Mouse (Mus musculus) heart, postnatal 0 days (tissue): Measurements from ENCODE around the gene Cd70. TPM values are rescaled to one million over a fixed set of nuclear protein-coding genes. Genes with fewer than 3 reads are reported as not detected.

Experiments used
- ATAC-seq: fragments of 200-750 bp; cut with Nextera tagmentation; 2 replicates; pipeline ENCODE4 v1.8.0; 2017; ENCODE audit warnings: low read depth, moderate number of reproducible peaks, moderate library complexity; ENCODE audit not compliant: insufficient read depth
- DNase-seq: peaks from one replicate; pipeline ENCODE4 v3.0.0-alpha.2; 2016; ENCODE audit warnings: low spot score
- H3K27ac ChIP-seq: fragments of 300-500 bp; sonication (generic); 2 replicates; pipeline ENCODE4 v1.5.1; 2014; ENCODE audit warnings: low read depth, mild to moderate bottlenecking
- H3K27me3 ChIP-seq: fragments of 300-500 bp; sonication (generic); 2 replicates; pipeline ENCODE4 v1.6.1; 2014; ENCODE audit warnings: low read length, mixed read lengths; ENCODE audit not compliant: control insufficient read depth, insufficient read depth
- H3K36me3 ChIP-seq: fragments of 300-500 bp; sonication (generic); replicated peaks from 2 replicates; pipeline ENCODE4 v1.6.1; 2014; ENCODE audit warnings: low read length, mixed read lengths; ENCODE audit not compliant: control insufficient read depth, insufficient read depth
- H3K4me1 ChIP-seq: fragments of 300-500 bp; sonication (generic); 2 replicates; pipeline ENCODE4 v1.6.1; 2014; ENCODE audit warnings: antibody characterized with exemption; ENCODE audit not compliant: control insufficient read depth, insufficient read depth
- H3K4me2 ChIP-seq: fragments of 300-500 bp; sonication (generic); 2 replicates; pipeline ENCODE4 v1.6.1; 2014; ENCODE audit warnings: low read depth, mild to moderate bottlenecking, low read length, moderate library complexity
- H3K4me3 ChIP-seq: fragments of 300-500 bp; sonication (generic); 2 replicates; pipeline ENCODE4 v1.5.1; 2014; ENCODE audit warnings: low read depth, low read length
- H3K9ac ChIP-seq: fragments of 300-500 bp; sonication (generic); replicated peaks from 2 replicates; pipeline ENCODE4 v1.6.1; 2014; ENCODE audit warnings: low read depth, low read length, mixed read lengths
- H3K9me3 ChIP-seq: fragments of 300-500 bp; sonication (generic); replicated peaks from 2 replicates; pipeline ENCODE4 v1.6.1; 2016; ENCODE audit warnings: low read length; ENCODE audit not compliant: control insufficient read depth
- CTCF ChIP-seq: IDR thresholded peaks from 2 replicates; pipeline ENCODE4 v1.5.1; 2016; ENCODE audit warnings: antibody characterized with exemption, control low read depth, low read depth
- EP300 ChIP-seq: IDR thresholded peaks from 2 replicates; pipeline ENCODE4 v1.6.1; 2016; ENCODE audit warnings: antibody characterized with exemption, low read depth
- WGBS: fragments of 180-500 bp; shearing (Covaris S2); extraction: QIAGEN DNeasy Blood & Tissue Kit; methylation state at CpG from one replicate; pipeline ENCODE4 v1.1.7; 2014; 5-methylcytosine and 5-hydroxymethylcytosine counted together
- polyA plus RNA-seq: library from polyadenylated mRNA; unstranded; fragments of >200 nt; fragmentation: Nextera tagmentation; extraction: Ambion mirVana; gene quantifications from 2 replicates; pipeline ENCODE4 v1.2.1, GENCODE M21; 2015
- total RNA-seq: library from RNA; depleted of rRNA; stranded (reverse); fragments of >200 nt; gene quantifications from 2 replicates; pipeline ENCODE4 v1.2.3, GENCODE M21; 2014; ENCODE audit warnings: low replicate concordance; rRNA removed

The Cd70 gene
- total RNA-seq (not detected in 2 replicates), polyA plus RNA-seq (not detected in 2 replicates)

- ATAC-seq: no peak
- no peak within 1 kb of the TSS for H3K9ac ChIP-seq
- TF ChIP-seq CTCF (no peak), EP300 (no peak)
These were observed at the start of gene Cd70 for GRCm38 (mm10) chr17:57148994-57149803. Gene Cd70 (minus strand): TSS chr17:57149777.

GRCm38 (mm10) chr17:57198252-57198651 is 48.7 kb upstream of the Cd70 start:
- 53% methylated on average over 3 of the region's 3 CpGs for WGBS
- no peaks in the 10 kb centered on the region for H3K9me3 ChIP-seq
- no peak overlapping the region for H3K4me3 ChIP-seq
- no peaks in the 10 kb centered on the region for H3K4me1 ChIP-seq
- TF ChIP-seq EP300: no peak
- no peak for TF ChIP-seq CTCF
- H3K27ac ChIP-seq: no peak overlapping the region
- no peak overlapping the region for H3K4me2 ChIP-seq
- no peaks in the 10 kb centered on the region for H3K36me3 ChIP-seq
- no peak overlapping the region for H3K9ac ChIP-seq
- ATAC-seq (no peak), DNase-seq (no peak)
- H3K27me3 ChIP-seq: no peaks in the 10 kb centered on the region

More at GRCm38 (mm10) chr17:57148994-57149803, at the start of gene Cd70:
- Histone ChIP-seq H3K9me3 (0 out of 2 replicates have a peak, but pooled peaks cover 6% of the 10 kb centered on the region), H3K4me2 (peak within 1 kb of the TSS; percentile 46), H3K27ac (no peak within 1 kb of the TSS), H3K36me3 (no peaks in the 10 kb centered on the region), H3K4me3 (peak within 1 kb of the TSS; percentile 33), H3K4me1 (no peaks in the 10 kb centered on the region), H3K27me3 (peaks cover 37% of the 10 kb centered on the region)
- DNase-seq: no peak
- WGBS: 3% methylated on average over 38 of the region's 39 CpGs

GRCm38 (mm10) chr17:57195326-57196010 is 45.9 kb upstream of the Cd70 start:
- Histone ChIP-seq H3K4me3 (no peak overlapping the region), H3K27ac (no peak overlapping the region), H3K27me3 (no peaks in the 10 kb centered on the region), H3K36me3 (no peaks in the 10 kb centered on the region), H3K4me2 (no peak overlapping the region), H3K4me1 (no peaks in the 10 kb centered on the region), H3K9ac (no peak overlapping the region), H3K9me3 (no peaks in the 10 kb centered on the region)
- TF ChIP-seq CTCF: no peak
- no peak for TF ChIP-seq EP300
- DNase-seq: no peak
- WGBS: 70% methylated on average over 8 of the region's 8 CpGs
- ATAC-seq: no peak

DNA sequence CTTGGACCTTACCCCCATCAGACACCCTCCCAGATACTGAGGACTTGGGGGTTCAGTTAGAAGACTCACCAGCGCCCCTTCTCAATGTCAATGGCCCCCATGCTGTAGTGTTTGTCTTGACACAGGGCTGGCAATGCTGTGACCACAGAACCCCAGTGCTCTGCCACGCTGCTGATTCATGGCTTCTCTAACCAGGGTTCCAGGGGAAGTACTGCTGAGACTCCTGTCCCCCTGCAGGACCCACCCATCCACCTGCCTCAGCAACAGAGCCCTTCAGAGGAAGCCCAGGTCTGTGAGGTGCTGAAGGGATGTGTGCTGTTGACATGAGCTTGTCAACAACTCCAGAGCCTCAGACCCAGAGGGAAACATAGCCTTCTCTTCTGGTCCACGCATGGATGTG is 45.2 kb upstream of the Cd70 start:
- H3K36me3 ChIP-seq: no peaks in the 10 kb centered on the region
- H3K27ac ChIP-seq: no peak overlapping the region
- TF ChIP-seq EP300 (no peak), CTCF (no peak)
- WGBS: 60% methylated on average over 3 of the region's 3 CpGs
- no peak for ATAC-seq
- no peaks in the 10 kb centered on the region for H3K4me1 ChIP-seq
- no peak for DNase-seq
- no peaks in the 10 kb centered on the region for H3K9me3 ChIP-seq
- H3K27me3 ChIP-seq: no peaks in the 10 kb centered on the region
- no peak overlapping the region for H3K4me2 ChIP-seq
- no peak overlapping the region for H3K4me3 ChIP-seq
- no peak overlapping the region for H3K9ac ChIP-seq

GRCm38 (mm10) chr17:57194041-57194507 is 44.5 kb upstream of the Cd70 start, which contains the start of gene Tnfsf14:
Gene Tnfsf14 (minus strand): TSS chr17:57194177.
- Histone ChIP-seq H3K27ac (peak within 1 kb of the TSS; percentile 13; the same call in 1 of the 2 replicates), H3K36me3 (no peaks in the 10 kb centered on the region), H3K9me3 (no peaks in the 10 kb centered on the region), H3K4me3 (no peak within 1 kb of the TSS), H3K9ac (no peak within 1 kb of the TSS), H3K27me3 (no peaks in the 10 kb centered on the region), H3K4me1 (no peaks in the 10 kb centered on the region), H3K4me2 (no peak within 1 kb of the TSS; the same call in 1 of the 2 replicates)
- ATAC-seq: no peak
- WGBS: 70% methylated on average over 11 of the region's 11 CpGs
- DNase-seq: no peak
- TF ChIP-seq CTCF: no peak
- no peak for TF ChIP-seq EP300
